Mouse (Mus musculus): ENCODE measurements around the gene Cpt1b.

Gene Cpt1b

GRCm38 (mm10) chr15:89425711-89426121 is at the start of gene Cpt1b:
Gene Cpt1b (minus strand): TSS chr15:89425863.
- no peak for DNase-seq (ENCODE audit: low spot score)

- no peak for DNase-seq (ENCODE audit: low spot score)
Observed at GRCm38 (mm10) chr15:89475293-89475600, 49.6 kb upstream of the Cpt1b start.

- DNase-seq (ENCODE audit: low spot score), result no peak
Observed at GRCm38 (mm10) chr15:89474596-89475292, 49.1 kb upstream of the Cpt1b start.

GRCm38 (mm10) chr15:89473921-89474320 is 48.3 kb upstream of the Cpt1b start:
- DNase-seq (ENCODE audit: low spot score), result no peak

GRCm38 (mm10) chr15:89473370-89473769 is 47.7 kb upstream of the Cpt1b start:
- no peak for DNase-seq (ENCODE audit: low spot score)

GRCm38 (mm10) chr15:89471476-89471875 is 45.8 kb upstream of the Cpt1b start:
- no peak for DNase-seq (ENCODE audit: low spot score)

- DNase-seq (ENCODE audit: low spot score), result no peak
Observed at GRCm38 (mm10) chr15:89468577-89468976, 42.9 kb upstream of the Cpt1b start.

- no peak for DNase-seq (ENCODE audit: low spot score)
Observed at GRCm38 (mm10) chr15:89465052-89465451, 39.4 kb upstream of the Cpt1b start.

GRCm38 (mm10) chr15:89463334-89464235 is 37.9 kb upstream of the Cpt1b start:
- no peak for DNase-seq (ENCODE audit: low spot score)

- DNase-seq (ENCODE audit: low spot score), result no peak
Observed at GRCm38 (mm10) chr15:89462176-89462575, 36.5 kb upstream of the Cpt1b start.

GRCm38 (mm10) chr15:89461321-89461720 is 35.7 kb upstream of the Cpt1b start:
- no peak for DNase-seq (ENCODE audit: low spot score)

GRCm38 (mm10) chr15:89460298-89460697 is 34.6 kb upstream of the Cpt1b start:
- DNase-seq (ENCODE audit: low spot score), result no peak

GRCm38 (mm10) chr15:89459821-89460220 is 34.2 kb upstream of the Cpt1b start:
- DNase-seq (ENCODE audit: low spot score), result no peak

GRCm38 (mm10) chr15:89458942-89459341 is 33.3 kb upstream of the Cpt1b start:
- no peak for DNase-seq (ENCODE audit: low spot score)

- no peak for DNase-seq (ENCODE audit: low spot score)
Observed at GRCm38 (mm10) chr15:89455642-89456041, 30.0 kb upstream of the Cpt1b start.

- DNase-seq (ENCODE audit: low spot score), result no peak
Observed at GRCm38 (mm10) chr15:89454857-89455256, 29.2 kb upstream of the Cpt1b start.

GRCm38 (mm10) chr15:89453865-89454478 is 28.3 kb upstream of the Cpt1b start, which contains the start of gene Mapk8ip2:
Gene Mapk8ip2 (plus strand): TSS chr15:89453913.
- DNase-seq (ENCODE audit: low spot score), result no peak

GRCm38 (mm10) chr15:89452906-89453864 is 27.5 kb upstream of the Cpt1b start:
- DNase-seq (ENCODE audit: low spot score), result peak; percentile 62

GRCm38 (mm10) chr15:89442486-89443070 is 16.9 kb upstream of the Cpt1b start:
- no peak for DNase-seq (ENCODE audit: low spot score)

- no peak for DNase-seq (ENCODE audit: low spot score)
Observed at GRCm38 (mm10) chr15:89435878-89436277, 10.2 kb upstream of the Cpt1b start.

GRCm38 (mm10) chr15:89434136-89434535 is 8.5 kb upstream of the Cpt1b start:
- DNase-seq (ENCODE audit: low spot score), result no peak

All from ovary, postnatal 10 days (tissue).